1 mouse cellular context compared by ENCODE assay signal in genomic region chr19:57475298-57475697, GRCm38 (mm10).
TF ChIP-seq lines count a peak whose summit lies in the region.

No protein-coding gene starts in this region.

TF ChIP-seq in MEL, 35 proteins besides CTCF, POLR2A, EP300 and RAD21 (continued from another document):
- peak; percentile 18; the same call in 1 of the 2 replicates for TF ChIP-seq SMC3 (IDR thresholded peaks at IDR 0.05; ENCODE audit: low read depth, low read length)
- TF ChIP-seq ZC3H11A (IDR thresholded peaks at IDR 0.05; ENCODE audit: low read depth, low read length), result no peak
